In the genomic region with DNA sequence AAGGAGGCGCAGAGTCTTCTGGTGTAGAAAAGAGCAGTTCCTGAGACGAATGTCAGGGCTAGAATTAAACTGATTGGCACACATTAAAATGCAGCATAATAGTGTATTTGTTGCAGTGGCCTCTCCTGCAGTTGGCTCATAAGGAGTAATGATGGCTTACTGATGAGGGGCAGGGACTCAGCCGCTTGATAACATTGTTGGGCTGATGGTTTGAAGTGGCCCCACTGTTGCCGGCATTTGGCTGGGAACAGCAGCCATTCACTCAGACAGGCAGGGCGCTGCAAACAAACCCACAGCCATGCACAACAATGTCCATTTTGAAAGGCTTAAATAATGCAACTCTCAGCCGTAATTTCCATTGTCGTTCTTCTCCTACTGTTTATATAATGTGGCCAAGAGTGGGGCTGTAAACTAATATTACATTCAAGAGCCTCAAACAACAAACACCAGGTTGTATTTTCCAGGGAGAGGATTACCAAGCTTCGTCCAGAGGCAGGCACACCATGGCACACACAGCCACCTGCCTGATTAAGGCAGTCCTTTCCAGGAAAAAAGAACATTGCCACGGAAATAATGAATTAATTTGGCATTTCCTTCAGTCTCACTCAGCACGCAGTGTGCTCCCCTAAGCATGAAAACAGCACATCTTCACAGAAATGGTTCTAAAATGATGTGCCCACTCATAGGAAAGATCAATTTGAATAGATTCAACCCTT, we compare ENCODE assay signal across 13 mouse cellular contexts.
"Had no signal": no experiment of that assay in that cellular context is flagged by ENCODE, and none has a peak within 500 bp of the region (broad histone marks: within the 10 kb centered on the region; RNA-seq: fewer than 3 reads in every experiment).

No protein-coding gene starts in this region.

- H3K27me3 ChIP-seq: limb, embryonic 15.5 days; liver, embryonic 12.5 days; megakaryocyte, embryonic 14.5 days had no signal

- H3K4me3 ChIP-seq: limb, embryonic 15.5 days; liver, embryonic 12.5 days; megakaryocyte, embryonic 14.5 days had no signal

- H3K4me2 ChIP-seq: limb, embryonic 15.5 days; liver, embryonic 12.5 days; lung, embryonic 14.5 days had no signal

- H3K4me1 ChIP-seq: limb, embryonic 15.5 days; liver, embryonic 12.5 days; megakaryocyte, embryonic 14.5 days had no signal

- DNase-seq: kidney, postnatal 36 days; layer of hippocampus, adult 9-11 months; layer of hippocampus, postnatal 36 days; lung, embryonic 14.5 days; lung, postnatal 10 days; right cerebral cortex, adult 18-20 months; right cerebral cortex, postnatal 25 days; thymus, postnatal 36 days had no signal

- H3K36me3 ChIP-seq: limb, embryonic 15.5 days; liver, embryonic 12.5 days had no signal

- H3K27ac ChIP-seq: limb, embryonic 15.5 days; liver, embryonic 12.5 days; macrophage had no signal

- H3K9ac ChIP-seq: limb, embryonic 15.5 days; liver, embryonic 12.5 days; lung, embryonic 14.5 days had no signal

- ATAC-seq: liver, embryonic 12.5 days; midbrain, embryonic 16.5 days had no signal

- H3K9me3 ChIP-seq: limb, embryonic 15.5 days; liver, embryonic 12.5 days had no signal
